Mouse (Mus musculus) small intestine, adult 2 months (tissue): ENCODE measurements around the gene Gm5286. TPM values are rescaled to one million over a fixed set of nuclear protein-coding genes. Genes with fewer than 3 reads are reported as not detected.
"Not testable (repeated sequence)": the region's sequence is repeated elsewhere in the genome, so short reads cannot be mapped to it uniquely, and the experiment has no call there.

Source experiments
- H3K27ac ChIP-seq: fragments of 200-500 bp; 2 replicates; pipeline ENCODE4 v1.5.1; 2012; ENCODE audit warnings: low read depth, low read length, control low read depth, inconsistent platforms; ENCODE audit not compliant: insufficient read depth
- H3K27me3 ChIP-seq: fragments of 200-500 bp; 2 replicates; pipeline ENCODE4 v1.6.1; 2012; ENCODE audit warnings: mild to moderate bottlenecking, moderate library complexity, low read length, inconsistent platforms; ENCODE audit not compliant: control insufficient read depth, insufficient read depth
- H3K36me3 ChIP-seq: fragments of 200-500 bp; 2 replicates; pipeline ENCODE4 v1.6.1; 2012; ENCODE audit warnings: mild to moderate bottlenecking, low read length, control low read depth, inconsistent platforms; ENCODE audit not compliant: control insufficient read depth, insufficient read depth
- H3K4me1 ChIP-seq: fragments of 200-500 bp; 2 replicates; pipeline ENCODE4 v1.6.1; 2012; ENCODE audit warnings: low read length, inconsistent platforms, mixed read lengths; ENCODE audit not compliant: control insufficient read depth, insufficient read depth, insufficient read length
- H3K4me3 ChIP-seq: fragments of 200-500 bp; 2 replicates; pipeline ENCODE4 v1.5.1; 2012; ENCODE audit warnings: low read depth, mild to moderate bottlenecking, control low read depth, inconsistent platforms, low read length, moderate library complexity
- WGBS: fragments of 180-500 bp; shearing (Covaris S2); methylation state at CpG from one replicate; pipeline ENCODE4 v1.1.7; 2018; 5-methylcytosine and 5-hydroxymethylcytosine counted together
- polyA plus RNA-seq: library from polyadenylated mRNA; depleted of rRNA; stranded (reverse); fragments of >200 nt; gene quantifications from 2 replicates; pipeline ENCODE4 v1.2.3, GENCODE M21; 2012; rRNA removed

The Gm5286 gene
- not detected in 2 replicates for polyA plus RNA-seq

GRCm38 (mm10) chr3:94196414-94196813, at the start of gene Gm5286:
TSS of gene Gm5286 (plus strand) at chr3:94196714.
- H3K27ac ChIP-seq, H3K4me3 ChIP-seq, H3K36me3 ChIP-seq, H3K4me1 ChIP-seq, H3K27me3 ChIP-seq: not testable (repeated sequence)
- WGBS = 86% methylated on average over 2 of the region's 4 CpGs

DNA sequence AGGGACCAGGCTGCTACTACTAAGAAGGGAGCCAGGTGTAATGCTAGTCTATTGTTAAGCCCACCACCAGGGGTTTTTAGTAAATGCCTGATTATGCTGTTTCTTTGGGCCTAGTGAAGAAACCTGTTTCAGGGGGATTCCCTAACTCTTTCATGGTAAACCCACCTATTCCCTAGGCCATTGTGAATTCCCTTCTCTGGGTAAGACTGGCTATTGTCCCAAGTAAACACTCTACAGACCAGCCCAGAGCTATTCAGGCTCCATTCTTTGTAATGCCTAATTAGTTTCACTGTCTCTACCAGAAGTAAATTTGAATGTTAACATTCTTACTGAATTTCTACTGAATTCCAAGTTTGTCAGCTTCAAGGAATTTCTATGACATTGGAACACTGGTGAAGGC, 29.2 kb upstream of the Gm5286 start:
- not testable (repeated sequence) for H3K4me1 ChIP-seq, H3K36me3 ChIP-seq, H3K27me3 ChIP-seq, H3K4me3 ChIP-seq, H3K27ac ChIP-seq

DNA sequence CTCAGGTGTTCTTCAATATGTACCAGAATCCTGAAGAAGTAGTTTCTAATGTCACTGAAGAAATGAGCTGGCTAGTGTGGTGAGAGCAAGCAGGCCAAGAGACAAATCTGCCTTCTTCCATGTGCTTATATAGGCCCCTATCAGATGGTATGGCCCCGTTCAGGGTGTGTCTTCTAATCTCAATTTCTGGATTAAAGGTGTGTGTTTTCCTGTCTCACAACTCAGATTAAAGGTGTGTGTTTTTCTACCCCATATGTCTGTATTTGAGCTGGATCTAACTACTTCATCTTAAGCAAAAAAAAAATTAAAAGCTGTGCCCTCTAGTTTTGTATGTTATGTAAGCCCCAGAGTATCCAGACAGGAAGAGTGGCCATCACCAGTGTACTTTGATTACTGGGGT, 18.4 kb upstream of the Gm5286 start, which contains the start of gene Gm10696:
Gm10696 (minus strand) TSS at position 101 of the 400 bp plus-strand sequence.
- H3K4me1 ChIP-seq, H3K27ac ChIP-seq, H3K27me3 ChIP-seq, H3K4me3 ChIP-seq, H3K36me3 ChIP-seq: not testable (repeated sequence)
- WGBS = 83% methylated on average over 1 of the region's 1 CpGs

Other genes with a start within 250 kb of the Gm5286 start
- not detected in 2 replicates for gene Tdpoz5, start 235.4 kb upstream of the Gm5286 start, polyA plus RNA-seq
- not detected in 2 replicates for gene Gm9125, start 141.8 kb upstream of the Gm5286 start, polyA plus RNA-seq
- not detected in 2 replicates for gene Gm10697, start 124.1 kb upstream of the Gm5286 start, polyA plus RNA-seq
- not detected in 2 replicates for gene Gm10696, start 18.5 kb upstream of the Gm5286 start, polyA plus RNA-seq
- not detected in 2 replicates for gene Gm4778, start 67.3 kb downstream of the Gm5286 start, polyA plus RNA-seq
- 0.47 and 1.0 TPM in 2 replicates for gene Them4, start 113.4 kb downstream of the Gm5286 start, polyA plus RNA-seq
- gene Them5, start 145.4 kb downstream of the Gm5286 start, polyA plus RNA-seq = not detected in 2 replicates
- 1.4 and 3.7 TPM in 2 replicates for gene C2cd4d, start 165.7 kb downstream of the Gm5286 start, polyA plus RNA-seq
- gene Rorc, start 176.1 kb downstream of the Gm5286 start, polyA plus RNA-seq = 10.2 and 28.3 TPM in 2 replicates
- gene Lingo4, start 201.8 kb downstream of the Gm5286 start, polyA plus RNA-seq = 0.23 and 0.42 TPM in 2 replicates
- not detected in 2 replicates for gene Tdrkh, start 216.6 kb downstream of the Gm5286 start, polyA plus RNA-seq
- gene Mrpl9, start 246.6 kb downstream of the Gm5286 start, polyA plus RNA-seq = 17.3 and 20.6 TPM in 2 replicates
- not detected in 2 replicates for gene Oaz3, start 247.2 kb downstream of the Gm5286 start, polyA plus RNA-seq